Mouse (Mus musculus) splenic B cell, adult 2 months (primary cell): ENCODE measurements around the gene Pan2.

ENCODE experiments used
- DNase-seq: peaks from one replicate; pipeline ENCODE4 v3.0.0-alpha.2; 2011; ENCODE audit warnings: low read depth, low spot score
- H3K27me3 ChIP-seq: 2 replicates; pipeline ENCODE4 v1.6.1; 2012; ENCODE audit warnings: mild to moderate bottlenecking, low read length, moderate library complexity, mixed read lengths; ENCODE audit not compliant: control insufficient read depth, poor library complexity, insufficient read depth, severe bottlenecking
- H3K36me3 ChIP-seq: 2 replicates; pipeline ENCODE4 v1.6.1; 2012; ENCODE audit warnings: mild to moderate bottlenecking, low read length, moderate library complexity, mixed read lengths; ENCODE audit not compliant: control insufficient read depth, poor library complexity, insufficient read depth, severe bottlenecking

Gene Pan2

GRCm38 (mm10) chr10:128369599-128369998, 66.5 kb downstream of the Pan2 start:
- no peak for DNase-seq
- H3K36me3 ChIP-seq = no peaks in the 10 kb centered on the region
- no peaks in the 10 kb centered on the region for H3K27me3 ChIP-seq

GRCm38 (mm10) chr10:128370021-128370420, 66.9 kb downstream of the Pan2 start:
- no peaks in the 10 kb centered on the region for H3K27me3 ChIP-seq
- no peak for DNase-seq
- H3K36me3 ChIP-seq = no peaks in the 10 kb centered on the region

DNA sequence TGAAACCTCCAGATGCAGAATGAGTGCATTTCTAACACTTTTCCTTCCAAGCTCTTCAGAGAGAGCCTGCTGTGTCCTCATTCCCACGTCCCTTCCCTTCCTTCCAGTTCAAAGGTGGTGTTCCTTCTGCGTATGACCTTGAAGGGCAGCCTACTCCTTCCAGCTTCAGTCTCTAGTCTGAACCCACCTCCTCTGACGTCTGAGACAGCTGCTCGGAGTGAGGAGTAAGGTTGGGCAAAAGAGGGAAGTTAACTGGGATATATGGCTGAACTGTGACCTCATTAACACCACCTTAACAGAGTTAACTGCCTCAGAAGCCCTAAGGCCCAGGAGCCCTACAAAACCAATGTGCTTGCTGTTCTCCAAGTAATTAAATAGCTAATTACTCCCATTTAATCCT, 67.5 kb downstream of the Pan2 start:
- no peak for DNase-seq
- H3K36me3 ChIP-seq = no peaks in the 10 kb centered on the region

More for the DNA sequence above, 67.5 kb downstream of the Pan2 start:
- H3K27me3 ChIP-seq = no peaks in the 10 kb centered on the region
